Mouse (Mus musculus) kidney, postnatal 36 days (tissue): ENCODE measurements at regions not wholly inside any gene's neighbourhood (a gene's known extent, or its start where the extent isn't known, plus 50 kb on each side); places are given as distances from the start of the nearest gene placed in this dataset.

Experiments
- DNase-seq, 2 experiments: peaks; one replicate each; pipeline ENCODE4 v3.0.0; 2021 to 2022; ENCODE audit warnings: mixed read lengths in 2 of 2

DNA sequence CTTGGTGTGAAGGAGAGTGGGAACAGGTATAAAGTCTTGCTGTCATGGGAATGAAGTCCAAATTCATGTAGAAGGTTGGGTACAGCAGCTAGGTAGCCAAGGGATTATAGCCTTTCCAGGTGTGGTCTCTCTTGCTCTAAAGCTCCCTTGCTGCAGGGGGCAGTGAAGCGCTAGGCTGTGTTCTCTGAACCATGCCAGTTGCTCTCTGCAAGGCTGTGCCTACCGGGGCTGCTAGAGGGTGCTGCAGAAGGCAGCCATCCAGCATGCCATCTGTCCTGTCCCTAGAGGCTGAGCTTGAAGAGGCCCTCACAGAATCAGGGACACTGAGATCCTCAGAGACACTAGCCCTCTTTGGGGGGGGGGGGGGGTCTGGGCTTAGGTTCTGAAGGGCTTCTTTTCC is 50.6 kb upstream of the Shank2 start:
- peak; percentile 80 to 90 for DNase-seq
